Mouse (Mus musculus) forebrain, embryonic 15.5 days (tissue): ENCODE results near the gene Coch. TPM values are rescaled to one million over a fixed set of nuclear protein-coding genes. Genes with fewer than 3 reads are reported as not detected.

Experiments
- ATAC-seq: fragments of 200-750 bp; cut with Nextera tagmentation; replicated peaks from 2 replicates; pipeline ENCODE4 v1.8.0; 2017; ENCODE audit warnings: mild to moderate bottlenecking, moderate TSS enrichment, moderate library complexity
- H3K27ac ChIP-seq: fragments of 300-500 bp; sonication (generic); replicated peaks from 2 replicates; pipeline ENCODE4 v1.5.1; 2015; ENCODE audit warnings: mild to moderate bottlenecking, inconsistent platforms
- H3K27me3 ChIP-seq: fragments of 300-500 bp; sonication (generic); 2 replicates; pipeline ENCODE4 v1.6.1; 2015; ENCODE audit warnings: inconsistent platforms
- H3K36me3 ChIP-seq: fragments of 300-500 bp; sonication (generic); 2 replicates; pipeline ENCODE4 v1.6.1; 2015; ENCODE audit warnings: mild to moderate bottlenecking, inconsistent platforms
- H3K4me1 ChIP-seq: fragments of 300-500 bp; sonication (generic); 2 replicates; pipeline ENCODE4 v1.6.1; 2015; ENCODE audit warnings: inconsistent platforms
- H3K4me2 ChIP-seq: fragments of 300-500 bp; sonication (generic); replicated peaks from 2 replicates; pipeline ENCODE4 v1.6.1; 2015; ENCODE audit warnings: mild to moderate bottlenecking, inconsistent platforms
- H3K4me3 ChIP-seq: fragments of 300-500 bp; sonication (generic); 2 replicates; pipeline ENCODE4 v1.5.1; 2015; ENCODE audit warnings: mild to moderate bottlenecking, inconsistent platforms
- H3K9ac ChIP-seq: fragments of 300-500 bp; sonication (generic); replicated peaks from 2 replicates; pipeline ENCODE4 v1.6.1; 2015; ENCODE audit warnings: mild to moderate bottlenecking, inconsistent platforms
- H3K9me3 ChIP-seq: fragments of 300-500 bp; sonication (generic); 2 replicates; pipeline ENCODE4 v1.6.1; 2016; ENCODE audit warnings: inconsistent platforms
- WGBS: fragments of 180-500 bp; shearing (Covaris S2); methylation state at CpG from one replicate; pipeline ENCODE4 v1.1.7; 2015; ENCODE audit warnings: mixed read lengths; 5-methylcytosine and 5-hydroxymethylcytosine counted together
- polyA plus RNA-seq: library from polyadenylated mRNA; unstranded; fragments of >200 nt; fragmentation: Nextera tagmentation; extraction: Ambion mirVana; gene quantifications from 2 replicates; pipeline ENCODE4 v1.2.1, GENCODE M21; 2015

Gene Coch
- polyA plus RNA-seq, 1 experiment from 2014 or later = 8.3 TPM

GRCm38 (mm10) chr12:51594030-51594470 is 909 bp downstream of the Coch start:
- no peak; the same call in 1 of the 2 replicates for ATAC-seq
- Histone ChIP-seq H3K4me2 (peak overlapping the region; percentile 99), H3K4me1 (peaks cover 14% of the 10 kb centered on the region), H3K27me3 (peaks cover 15% of the 10 kb centered on the region; the same call in 1 of the 2 replicates), H3K9ac (peak overlapping the region; percentile 54), H3K4me3 (peak overlapping the region; percentile 78), H3K27ac (no peak overlapping the region), H3K9me3 (no peaks in the 10 kb centered on the region), H3K36me3 (no peaks in the 10 kb centered on the region)
- under 1% methylated on average over 18 of the region's 18 CpGs for WGBS

- no peak overlapping the region for H3K9ac ChIP-seq
- no peaks in the 10 kb centered on the region for H3K9me3 ChIP-seq
- H3K4me1 ChIP-seq = no peaks in the 10 kb centered on the region
- H3K27ac ChIP-seq = no peak overlapping the region
- H3K27me3 ChIP-seq = no peaks in the 10 kb centered on the region
- ATAC-seq = no peak
- peaks cover 18% of the 10 kb centered on the region for H3K36me3 ChIP-seq
- no peak overlapping the region for H3K4me3 ChIP-seq
- no peak overlapping the region for H3K4me2 ChIP-seq
- WGBS = 93% methylated on average over 10 of the region's 10 CpGs
These were observed 10.2 kb downstream of the Coch start for GRCm38 (mm10) chr12:51603306-51603705.

GRCm38 (mm10) chr12:51606138-51606537 is 13.0 kb downstream of the Coch start:
- Histone ChIP-seq H3K9ac (no peak overlapping the region), H3K27ac (no peak overlapping the region), H3K4me1 (no peaks in the 10 kb centered on the region), H3K4me3 (no peak overlapping the region), H3K9me3 (no peaks in the 10 kb centered on the region), H3K27me3 (no peaks in the 10 kb centered on the region), H3K36me3 (peaks cover 26% of the 10 kb centered on the region), H3K4me2 (no peak overlapping the region)
- 80% methylated on average over 4 of the region's 4 CpGs for whole genome bisulfite sequencing
- no peak for ATAC-seq

- Histone ChIP-seq H3K4me2 (no peak overlapping the region), H3K9ac (no peak overlapping the region), H3K4me1 (no peaks in the 10 kb centered on the region), H3K9me3 (no peaks in the 10 kb centered on the region), H3K27ac (no peak overlapping the region), H3K4me3 (no peak overlapping the region), H3K27me3 (no peaks in the 10 kb centered on the region), H3K36me3 (peaks cover 43% of the 10 kb centered on the region)
- WGBS = 92% methylated on average over 5 of the region's 5 CpGs
- no peak for ATAC-seq
These were observed 19.2 kb downstream of the Coch start for GRCm38 (mm10) chr12:51612361-51612760.

GRCm38 (mm10) chr12:51620572-51620971 is 27.4 kb downstream of the Coch start:
- H3K9me3 ChIP-seq = no peaks in the 10 kb centered on the region
- H3K4me2 ChIP-seq = no peak overlapping the region
- no peak overlapping the region for H3K27ac ChIP-seq
- no peaks in the 10 kb centered on the region for H3K4me1 ChIP-seq
- no peak overlapping the region for H3K4me3 ChIP-seq
- H3K27me3 ChIP-seq = no peaks in the 10 kb centered on the region
- H3K36me3 ChIP-seq = peaks cover 16% of the 10 kb centered on the region
- no peak overlapping the region for H3K9ac ChIP-seq
- ATAC-seq = no peak

GRCm38 (mm10) chr12:51621161-51621560 is 28.0 kb downstream of the Coch start:
- Histone ChIP-seq H3K27ac (no peak overlapping the region), H3K9ac (no peak overlapping the region), H3K9me3 (no peaks in the 10 kb centered on the region), H3K27me3 (no peaks in the 10 kb centered on the region), H3K4me1 (no peaks in the 10 kb centered on the region), H3K4me2 (no peak overlapping the region), H3K36me3 (peaks cover 12% of the 10 kb centered on the region), H3K4me3 (no peak overlapping the region)
- WGBS = 97% methylated on average over 5 of the region's 5 CpGs
- ATAC-seq = no peak

- Histone ChIP-seq H3K4me1 (no peaks in the 10 kb centered on the region), H3K9ac (no peak overlapping the region), H3K9me3 (no peaks in the 10 kb centered on the region), H3K27me3 (no peaks in the 10 kb centered on the region), H3K36me3 (peaks cover 6% of the 10 kb centered on the region; the same call in 1 of the 2 replicates), H3K4me3 (no peak overlapping the region), H3K4me2 (no peak overlapping the region), H3K27ac (peak overlapping the region; percentile 21; the same call in 1 of the 2 replicates)
- peak; percentile 87 for ATAC-seq
- whole genome bisulfite sequencing = 67% methylated on average over 5 of the region's 5 CpGs
These were observed 29.7 kb downstream of the Coch start for GRCm38 (mm10) chr12:51622670-51623365.

- H3K27me3 ChIP-seq = no peaks in the 10 kb centered on the region
- no peaks in the 10 kb centered on the region for H3K9me3 ChIP-seq
- peaks cover 6% of the 10 kb centered on the region; the same call in 1 of the 2 replicates for H3K36me3 ChIP-seq
- H3K4me1 ChIP-seq = no peaks in the 10 kb centered on the region
- ATAC-seq = peak; percentile 44
- H3K27ac ChIP-seq = no peak overlapping the region
- H3K9ac ChIP-seq = no peak overlapping the region
- H3K4me3 ChIP-seq = no peak overlapping the region
- no peak overlapping the region for H3K4me2 ChIP-seq
These were observed 30.2 kb downstream of the Coch start for GRCm38 (mm10) chr12:51623366-51623694.

- no peak overlapping the region for H3K27ac ChIP-seq
- WGBS = 83% methylated on average over 4 of the region's 4 CpGs
- H3K4me1 ChIP-seq = no peaks in the 10 kb centered on the region
- no peaks in the 10 kb centered on the region for H3K9me3 ChIP-seq
- no peaks in the 10 kb centered on the region for H3K27me3 ChIP-seq
- H3K9ac ChIP-seq = no peak overlapping the region
- H3K4me2 ChIP-seq = no peak overlapping the region
- ATAC-seq = no peak
- H3K36me3 ChIP-seq = no peaks in the 10 kb centered on the region
- no peak overlapping the region for H3K4me3 ChIP-seq
These were observed 40.3 kb downstream of the Coch start for GRCm38 (mm10) chr12:51633481-51633880.

- no peaks in the 10 kb centered on the region for H3K36me3 ChIP-seq
- H3K9ac ChIP-seq = no peak overlapping the region
- no peak overlapping the region for H3K4me3 ChIP-seq
- 99% methylated on average over 2 of the region's 2 CpGs for WGBS
- H3K4me2 ChIP-seq = no peak overlapping the region
- no peak overlapping the region for H3K27ac ChIP-seq
- H3K4me1 ChIP-seq = no peaks in the 10 kb centered on the region
- H3K27me3 ChIP-seq = no peaks in the 10 kb centered on the region
- no peaks in the 10 kb centered on the region for H3K9me3 ChIP-seq
- ATAC-seq = no peak
These were observed 43.1 kb downstream of the Coch start for GRCm38 (mm10) chr12:51636260-51636659.

GRCm38 (mm10) chr12:51636689-51637470 is 43.7 kb downstream of the Coch start:
- ATAC-seq = no peak
- Histone ChIP-seq H3K4me1 (no peaks in the 10 kb centered on the region), H3K9me3 (no peaks in the 10 kb centered on the region), H3K9ac (no peak overlapping the region), H3K36me3 (0 out of 2 replicates have a peak, but pooled peaks cover under 1% of the 10 kb centered on the region), H3K27me3 (no peaks in the 10 kb centered on the region), H3K4me2 (no peak overlapping the region), H3K4me3 (no peak overlapping the region), H3K27ac (no peak overlapping the region)
- WGBS = 90% methylated on average over 2 of the region's 2 CpGs

GRCm38 (mm10) chr12:51641871-51642270 is 48.7 kb downstream of the Coch start:
- Histone ChIP-seq H3K27ac (no peak overlapping the region), H3K27me3 (no peaks in the 10 kb centered on the region), H3K4me1 (no peaks in the 10 kb centered on the region), H3K9me3 (no peaks in the 10 kb centered on the region), H3K9ac (no peak overlapping the region), H3K4me2 (no peak overlapping the region), H3K4me3 (no peak overlapping the region), H3K36me3 (peaks cover 8% of the 10 kb centered on the region; the same call in 1 of the 2 replicates)
- 81% methylated on average over 6 of the region's 6 CpGs for WGBS
- ATAC-seq = no peak
